Mouse (Mus musculus) liver, adult 2 months (tissue): Measurements from ENCODE around the gene Pygb.

Experiments
- CTCF ChIP-seq: fragments of 200-500 bp; IDR thresholded peaks from 2 replicates; pipeline ENCODE4 v1.5.1; 2011; ENCODE audit warnings: low read depth, low read length, control low read depth
- POLR2A ChIP-seq: fragments of 200-500 bp; IDR thresholded peaks from 2 replicates; pipeline ENCODE4 v1.6.1; 2011; ENCODE audit warnings: low read length, control low read depth; ENCODE audit not compliant: insufficient read depth; ENCODE audit errors: extremely low read depth

DNA sequence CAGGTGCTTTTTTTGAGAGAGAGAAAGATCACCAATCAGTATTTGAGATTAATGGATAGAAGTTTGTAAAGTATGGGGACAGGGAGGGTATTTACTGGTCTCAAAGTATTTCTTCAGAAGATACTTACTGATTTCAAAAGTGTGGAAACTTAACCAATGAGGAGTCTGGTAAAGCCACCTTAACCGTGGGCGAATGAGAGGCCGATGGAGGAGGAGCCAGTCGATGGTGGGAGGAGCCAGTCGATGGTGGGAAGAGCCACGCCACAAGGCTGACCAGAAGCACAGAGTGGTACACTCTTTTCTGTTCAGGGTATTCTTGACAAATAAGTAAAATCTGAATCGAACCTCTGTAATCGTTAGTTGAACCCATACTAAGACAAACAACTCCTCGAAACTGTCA lies 48.7 kb upstream of the Pygb start:
- TF ChIP-seq POLR2A (no peak), CTCF (no peak)
